Mouse (Mus musculus): ENCODE results near the gene Fus.
"Not testable (repeated sequence)": the region's sequence is repeated elsewhere in the genome, so short reads cannot be mapped to it uniquely, and the experiment has no call there.

Gene Fus

GRCm38 (mm10) chr7:128004487-128005362 lies 37.5 kb downstream of the Fus start:
- peak; percentile 13 for DNase-seq (ENCODE audit: low spot score)

GRCm38 (mm10) chr7:128006193-128006592 lies 38.9 kb downstream of the Fus start:
- DNase-seq (ENCODE audit: low spot score): no peak

GRCm38 (mm10) chr7:128009715-128010340 lies 42.6 kb downstream of the Fus start:
- DNase-seq (ENCODE audit: low spot score): no peak

- no peak for DNase-seq (ENCODE audit: low spot score)
These were observed 45.0 kb downstream of the Fus start for GRCm38 (mm10) chr7:128012136-128012780.

- DNase-seq (ENCODE audit: low spot score): no peak
These were observed 45.9 kb downstream of the Fus start for GRCm38 (mm10) chr7:128013116-128013515.

GRCm38 (mm10) chr7:128016134-128016533 lies 48.9 kb downstream of the Fus start:
- not testable (repeated sequence) for DNase-seq (ENCODE audit: low spot score)

- DNase-seq (ENCODE audit: low spot score): no peak
These were observed 49.4 kb downstream of the Fus start for GRCm38 (mm10) chr7:128016650-128017049.

GRCm38 (mm10) chr7:128018275-128018674 lies 51.0 kb downstream of the Fus start:
- no peak for DNase-seq (ENCODE audit: low spot score)

- DNase-seq (ENCODE audit: low spot score): no peak
These were observed 51.9 kb downstream of the Fus start for GRCm38 (mm10) chr7:128019187-128019586.

GRCm38 (mm10) chr7:128022974-128023373 lies 55.7 kb downstream of the Fus start:
- DNase-seq (ENCODE audit: low spot score): no peak

GRCm38 (mm10) chr7:128023565-128023964 lies 56.3 kb downstream of the Fus start:
- no peak for DNase-seq (ENCODE audit: low spot score)

- no peak for DNase-seq (ENCODE audit: low spot score)
These were observed 57.1 kb downstream of the Fus start for GRCm38 (mm10) chr7:128024364-128024763.

- no peak for DNase-seq (ENCODE audit: low spot score)
These were observed 57.7 kb downstream of the Fus start for GRCm38 (mm10) chr7:128024932-128025331.

GRCm38 (mm10) chr7:128025381-128025780 lies 58.1 kb downstream of the Fus start:
- DNase-seq (ENCODE audit: low spot score): no peak

GRCm38 (mm10) chr7:128031403-128031976 lies 64.2 kb downstream of the Fus start:
- DNase-seq (ENCODE audit: low spot score): no peak

- no peak for DNase-seq (ENCODE audit: low spot score)
These were observed 65.2 kb downstream of the Fus start for GRCm38 (mm10) chr7:128032290-128032988.

GRCm38 (mm10) chr7:128032989-128033293 lies 65.7 kb downstream of the Fus start:
- no peak for DNase-seq (ENCODE audit: low spot score)

- no peak for DNase-seq (ENCODE audit: low spot score)
These were observed 66.4 kb downstream of the Fus start for GRCm38 (mm10) chr7:128033616-128034015.
